Mouse (Mus musculus) left cerebral cortex, postnatal 4 days (tissue): ENCODE data around the gene Slc36a3. TPM values are rescaled to one million over a fixed set of nuclear protein-coding genes. Genes with fewer than 3 reads are reported as not detected.

ENCODE experiments used
- DNase-seq: peaks from one replicate; pipeline ENCODE4 v3.0.0-alpha.2; 2022
- intact Hi-C: fragments of 180-260 bp; cut with DNase I; formaldehyde crosslinking; loops from one replicate; pipeline ENCODE4 v1.15.1; 2025
- total RNA-seq, 2 experiments: library from RNA; stranded (reverse); gene quantifications; 2 replicates each; pipeline ENCODE4 v1.2.3; 2021

Gene Slc36a3
- not detected for total RNA-seq

GRCm38 (mm10) chr11:55151608-55152007 lies at the start of gene Slc36a3:
Slc36a3 (minus strand) TSS chr11:55151708.
- intact Hi-C loops = no loop called here
- DNase-seq = no peak

GRCm38 (mm10) chr11:55197740-55198510 lies 46.4 kb upstream of the Slc36a3 start:
- DNase-seq = no peak
- intact Hi-C loops = no loop called here

GRCm38 (mm10) chr11:55197086-55197485 lies 45.6 kb upstream of the Slc36a3 start:
- DNase-seq = no peak
- intact Hi-C loops = no loop called here

GRCm38 (mm10) chr11:55190216-55190615 lies 38.7 kb upstream of the Slc36a3 start:
- no peak for DNase-seq
- intact Hi-C loops = no loop called here

GRCm38 (mm10) chr11:55187777-55188176 lies 36.3 kb upstream of the Slc36a3 start:
- intact Hi-C loops = no loop called here
- DNase-seq = no peak

GRCm38 (mm10) chr11:55187292-55187691 lies 35.8 kb upstream of the Slc36a3 start:
- no peak for DNase-seq
- intact Hi-C loops = no loop called here

GRCm38 (mm10) chr11:55184733-55185291 lies 33.3 kb upstream of the Slc36a3 start, which contains the start of gene Slc36a2:
Slc36a2 (minus strand) TSS chr11:55185077.
- intact Hi-C loops = no loop called here
- peak; percentile 35 for DNase-seq

- no peak for DNase-seq
- intact Hi-C loops = no loop called here
These were observed 32.7 kb upstream of the Slc36a3 start for GRCm38 (mm10) chr11:55184246-55184645.

DNA sequence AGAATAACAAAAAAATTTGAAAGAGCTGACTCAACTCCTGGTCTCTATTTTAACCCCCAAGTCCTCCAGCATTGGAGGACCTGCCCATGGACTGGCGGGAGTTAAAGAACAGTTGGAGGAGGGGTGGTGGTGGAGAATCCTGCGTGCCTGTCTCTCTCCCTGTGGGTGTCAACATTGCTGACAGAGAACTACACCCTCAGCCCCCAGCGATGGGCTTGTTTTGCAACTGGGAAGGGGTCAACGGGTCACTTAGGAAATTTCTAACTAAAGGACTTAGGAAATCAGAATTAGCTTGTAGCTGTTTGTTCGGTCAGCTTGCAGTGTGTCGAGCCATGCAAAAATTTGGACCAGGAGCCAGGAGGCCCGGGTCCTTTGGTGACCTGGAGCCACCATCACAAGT lies 31.6 kb upstream of the Slc36a3 start:
- DNase-seq = no peak
- intact Hi-C loops = no loop called here

GRCm38 (mm10) chr11:55179856-55180255 lies 28.3 kb upstream of the Slc36a3 start:
- intact Hi-C loops = no loop called here
- DNase-seq = no peak

- DNase-seq = no peak
- intact Hi-C loops = no loop called here
These were observed 27.3 kb upstream of the Slc36a3 start for GRCm38 (mm10) chr11:55178830-55179229.

DNA sequence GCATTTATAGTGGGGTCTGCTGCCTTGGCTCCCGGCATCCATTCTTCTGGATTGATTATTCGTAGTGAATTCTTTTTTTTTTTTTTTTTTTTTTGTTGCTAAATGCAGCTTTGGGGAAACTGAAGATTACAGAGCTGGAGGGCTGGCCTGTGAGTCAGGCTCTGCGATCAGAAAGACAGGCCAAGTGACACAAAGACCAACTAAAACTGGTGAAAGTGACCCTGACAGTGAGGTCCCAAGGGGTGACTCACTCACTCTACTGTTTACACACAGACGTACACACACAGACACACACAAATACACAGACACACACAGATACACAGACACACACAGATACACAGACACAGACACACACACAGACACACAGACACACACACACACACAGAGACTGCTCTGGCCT lies 19.0 kb upstream of the Slc36a3 start:
- DNase-seq = no peak
- intact Hi-C loops = no loop called here

DNA sequence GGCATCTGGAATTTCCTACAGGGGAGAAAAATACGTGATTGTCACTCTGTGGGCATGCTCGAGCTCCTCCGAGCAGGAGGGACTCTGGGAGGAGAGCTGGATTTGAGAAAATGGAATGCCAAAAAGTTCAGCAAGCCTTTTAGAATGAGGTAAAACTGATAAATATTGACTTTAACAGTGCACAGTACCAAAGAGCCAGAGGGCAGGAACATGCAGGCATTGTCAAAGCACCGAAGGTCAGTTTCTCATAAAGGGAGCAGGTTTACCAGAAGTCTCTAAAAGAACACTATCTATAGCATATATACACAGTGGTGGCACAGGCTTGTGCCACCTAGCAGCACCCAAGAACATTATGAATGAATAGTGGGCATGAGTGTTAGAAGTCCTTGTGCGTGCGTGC lies 17.4 kb upstream of the Slc36a3 start:
- intact Hi-C loops = no loop called here

GRCm38 (mm10) chr11:55168504-55168903 lies 17.0 kb upstream of the Slc36a3 start:
- intact Hi-C loops = no loop called here
- DNase-seq = no peak

More for the DNA sequence above, 17.4 kb upstream of the Slc36a3 start:
- no peak for DNase-seq

- intact Hi-C loops = no loop called here
- no peak for DNase-seq
These were observed 14.2 kb upstream of the Slc36a3 start for GRCm38 (mm10) chr11:55165748-55166147.

DNA sequence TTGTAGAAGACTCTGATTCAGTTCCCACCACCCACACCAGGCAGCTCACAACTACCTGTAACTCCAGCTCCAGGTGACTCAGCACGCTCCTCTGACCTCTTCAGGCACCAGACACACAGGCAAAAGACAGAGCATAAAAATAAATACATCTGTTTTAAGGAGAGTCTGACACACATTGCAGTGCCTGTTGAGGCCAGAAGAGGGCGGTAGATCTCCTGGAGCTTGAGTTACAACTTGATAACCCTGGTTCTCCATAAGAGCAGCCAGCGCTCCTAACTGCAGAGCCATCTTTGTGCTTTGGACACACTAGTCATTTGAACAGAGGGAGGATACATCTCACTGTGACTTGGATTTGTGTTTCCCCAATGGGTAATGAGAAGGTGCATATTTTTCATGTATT lies 13.2 kb upstream of the Slc36a3 start:
- DNase-seq = peak; percentile 26
- intact Hi-C loops = no loop called here

GRCm38 (mm10) chr11:55162670-55163069 lies 11.2 kb upstream of the Slc36a3 start:
- intact Hi-C loops = no loop called here
- DNase-seq = peak; percentile 17

- DNase-seq = peak; percentile 84
- intact Hi-C loops = loop anchor here (5.0 kb wide), 1 partner anchor 277 kb away; no protein-coding TSS in a partner anchor
These were observed 7.4 kb upstream of the Slc36a3 start for GRCm38 (mm10) chr11:55158785-55159359.

DNA sequence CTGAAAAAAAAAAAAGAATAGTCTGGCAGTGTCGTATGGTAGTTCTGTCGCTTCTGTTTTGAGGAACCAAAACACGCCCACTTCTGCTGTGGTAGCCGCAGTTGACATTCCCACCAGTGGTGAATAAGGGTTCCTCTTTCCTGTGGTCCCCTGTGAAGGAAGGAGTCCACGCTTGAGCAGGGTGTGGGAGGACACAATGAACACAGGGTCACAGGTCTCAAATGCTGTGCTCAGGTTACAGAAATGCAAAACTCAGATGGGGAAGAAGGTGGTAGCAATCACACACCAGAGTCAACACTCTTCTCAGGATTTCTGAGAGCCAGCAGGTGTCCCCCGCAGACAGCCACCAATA lies 3.5 kb upstream of the Slc36a3 start:
- intact Hi-C loops = loop anchor here (5.0 kb wide), 1 partner anchor 273 kb away; no protein-coding TSS in a partner anchor

DNA sequence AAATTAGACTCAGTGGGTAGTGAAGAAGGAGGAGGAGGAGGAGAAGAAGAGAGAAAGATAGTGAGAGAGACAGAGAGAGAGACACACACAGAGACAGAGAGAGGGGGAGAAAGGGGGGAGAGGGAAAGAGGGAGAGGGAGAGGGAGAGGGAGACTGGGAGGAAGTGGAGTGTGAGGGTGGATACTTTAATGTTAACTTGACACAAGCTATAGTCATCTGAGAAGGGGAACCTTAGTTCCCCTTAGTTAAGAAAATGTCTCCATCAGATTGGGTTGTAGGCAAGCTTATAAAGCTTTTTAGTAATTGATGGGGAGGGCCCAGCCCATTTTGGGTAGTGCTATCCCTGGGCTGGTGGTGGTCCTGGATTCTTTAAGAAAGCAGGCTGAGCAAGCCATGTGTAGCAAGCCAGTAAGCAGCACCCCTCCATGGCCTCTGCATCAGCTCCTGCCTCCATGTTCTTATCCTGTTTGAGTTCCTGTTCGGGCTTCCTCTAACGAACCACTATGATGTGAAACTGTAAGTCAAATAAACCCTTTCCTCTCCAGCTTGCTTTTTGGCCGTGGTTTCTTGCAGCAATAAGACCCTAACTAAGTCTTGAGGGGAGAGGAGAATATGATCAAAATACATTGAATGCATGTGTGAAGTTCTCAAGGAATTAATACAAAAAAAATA lies 3.0 kb upstream of the Slc36a3 start:
- intact Hi-C loops = loop anchor here (5.0 kb wide), 1 partner anchor 272 kb away; no protein-coding TSS in a partner anchor
- DNase-seq = no peak

More for the DNA sequence above, 3.5 kb upstream of the Slc36a3 start:
- DNase-seq = no peak

DNA sequence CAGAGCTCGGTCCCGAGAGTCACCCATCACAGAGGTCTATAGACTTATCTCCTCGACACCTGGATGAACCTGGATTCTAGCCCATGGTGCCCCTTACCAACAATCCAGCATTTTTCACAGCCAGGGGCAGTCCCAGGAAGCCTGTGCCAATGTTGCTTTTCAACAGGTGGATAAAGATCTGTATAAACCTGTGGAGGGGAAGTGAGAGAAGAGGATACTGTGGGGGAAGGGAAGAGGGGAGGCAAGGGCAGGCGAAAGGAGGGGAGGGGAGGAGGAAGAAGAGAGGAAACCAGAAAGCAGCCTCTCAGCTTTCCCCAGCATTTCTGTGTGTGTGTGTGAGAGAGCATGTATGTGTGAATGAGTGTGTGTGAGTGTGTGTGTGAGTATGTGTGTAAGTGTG lies 3.0 kb downstream of the Slc36a3 start:
- intact Hi-C loops = no loop called here
- DNase-seq = no peak
